Mouse (Mus musculus): ENCODE measurements around the gene Apol10a. TPM values are rescaled to one million over a fixed set of nuclear protein-coding genes. Genes with fewer than 3 reads are reported as not detected.
"Not testable (repeated sequence)": the region's sequence is repeated elsewhere in the genome, so short reads cannot be mapped to it uniquely, and the experiment has no call there.

The Apol10a gene
- not detected in 2 replicates for polyA plus RNA-seq (2015; fragmentation: Nextera tagmentation; extraction: Ambion mirVana)

DNA sequence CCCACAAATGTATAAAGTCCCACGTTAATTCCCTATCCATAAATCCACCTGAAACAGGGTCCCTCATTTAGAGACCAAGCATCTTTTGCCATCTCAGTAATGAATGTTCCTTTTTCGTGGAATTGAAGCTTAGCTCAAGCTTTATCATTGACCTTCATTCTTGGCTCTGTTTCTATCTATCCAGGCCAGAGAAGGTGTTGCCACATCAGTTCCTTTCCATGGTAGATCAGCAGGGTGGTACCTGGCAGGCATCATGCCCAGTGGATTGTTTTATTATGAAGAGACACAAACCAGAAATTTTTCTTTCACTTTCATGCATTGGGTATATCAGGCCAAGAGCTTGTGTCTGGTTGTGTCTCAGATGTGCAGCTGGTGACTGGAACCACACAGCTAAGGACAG is at the start of gene Apol10a:
Gene Apol10a, plus strand, starts transcription at position 355 of the 400 bp plus-strand sequence.
- not testable (repeated sequence) for H3K27ac ChIP-seq, H3K36me3 ChIP-seq
- 74% methylated on average over 2 of the region's 2 CpGs for WGBS

DNA sequence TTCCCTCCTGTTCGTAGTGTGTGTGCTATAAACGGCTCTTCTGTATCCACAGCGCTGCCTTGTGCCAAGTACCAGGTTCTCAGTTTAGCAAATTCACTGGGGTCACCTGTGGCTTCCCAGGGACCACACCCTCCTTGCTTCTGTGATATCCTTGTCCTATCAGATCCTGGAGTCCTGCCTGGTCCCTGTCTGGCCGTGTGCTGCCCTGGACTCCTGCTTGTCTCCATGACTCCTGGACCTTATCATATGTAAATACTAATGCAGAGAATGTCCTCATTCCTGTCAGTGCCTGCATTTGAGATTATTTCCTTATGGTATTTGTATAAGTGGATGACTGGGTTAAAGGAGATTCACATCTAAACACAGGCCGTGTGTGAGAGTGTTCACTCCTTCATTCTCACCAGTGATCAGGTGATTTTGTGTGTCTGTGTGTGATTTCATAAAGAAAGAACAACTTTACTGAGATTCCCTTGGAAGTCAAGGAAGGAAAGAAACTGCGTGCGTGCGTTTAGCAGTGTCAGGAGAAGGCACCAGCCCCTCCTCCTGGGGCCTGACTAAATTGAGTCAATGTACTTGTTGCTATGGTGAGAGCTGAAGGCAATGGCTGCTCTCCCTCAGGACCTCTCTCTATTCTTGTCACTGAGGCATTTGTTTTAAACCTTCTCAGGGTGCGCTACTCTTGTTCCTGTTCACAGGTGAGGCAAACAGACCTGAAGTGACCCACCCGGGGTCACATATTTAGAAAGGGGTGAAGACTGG is 48.0 kb upstream of the Apol10a start:
- not testable (repeated sequence) for H3K4me2 ChIP-seq (replicated peaks); ATAC-seq; H3K4me1 ChIP-seq (replicated peaks); H3K4me3 ChIP-seq (replicated peaks); H3K36me3 ChIP-seq; H3K9me3 ChIP-seq; H3K27me3 ChIP-seq; H3K27ac ChIP-seq; H3K9ac ChIP-seq (replicated peaks)
- WGBS = 69% methylated on average over 9 of the region's 10 CpGs

More for the DNA sequence above, at the start of gene Apol10a:
- not testable (repeated sequence) for H3K4me2 ChIP-seq (replicated peaks); H3K4me3 ChIP-seq (replicated peaks); H3K4me1 ChIP-seq (replicated peaks); H3K27me3 ChIP-seq; H3K9ac ChIP-seq (replicated peaks); H3K9me3 ChIP-seq; ATAC-seq

DNA sequence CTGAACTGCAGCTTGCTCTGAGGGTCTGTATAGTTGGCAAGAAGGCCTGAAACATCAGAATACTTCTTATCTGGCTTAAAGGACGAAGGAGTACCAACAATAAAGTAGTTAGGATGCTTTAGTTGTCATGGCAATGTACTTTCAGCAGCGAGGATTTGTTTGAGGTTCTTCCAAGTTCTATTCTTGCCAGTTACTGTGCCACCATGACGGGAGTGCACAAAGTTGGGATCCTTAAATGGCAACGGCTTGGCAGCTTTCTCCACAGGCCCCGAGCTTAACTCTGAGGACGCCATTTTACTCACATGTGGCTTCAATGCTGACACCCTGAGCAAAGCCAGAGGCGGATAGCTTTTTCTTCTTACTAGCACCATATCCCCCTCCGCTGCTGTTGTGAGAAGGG is 32.1 kb upstream of the Apol10a start:
- H3K9ac ChIP-seq (replicated peaks); H3K27me3 ChIP-seq; H3K4me1 ChIP-seq (replicated peaks); ATAC-seq; H3K4me3 ChIP-seq (replicated peaks); H3K4me2 ChIP-seq (replicated peaks); H3K9me3 ChIP-seq; H3K27ac ChIP-seq; H3K36me3 ChIP-seq: not testable (repeated sequence)
- 78% methylated on average over 8 of the region's 8 CpGs for whole genome bisulfite sequencing

DNA sequence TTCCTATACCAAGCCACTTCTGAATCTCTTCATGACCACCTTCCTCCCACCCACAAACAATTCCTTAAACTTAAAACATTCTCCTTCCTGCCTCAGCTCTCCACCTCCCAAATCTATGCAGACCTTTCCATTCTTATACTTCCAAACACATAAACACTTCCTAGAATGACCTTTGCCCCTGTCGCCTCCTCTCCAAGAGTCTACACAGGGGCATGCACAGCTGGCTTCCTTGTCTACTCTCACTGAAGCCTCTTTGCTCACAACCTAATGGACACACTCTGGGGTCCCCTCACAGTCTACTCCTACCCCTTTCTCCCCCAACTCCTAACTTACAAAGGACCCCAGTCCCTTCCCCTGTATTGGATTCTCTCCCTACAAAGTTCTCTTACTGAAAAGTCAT is 31.2 kb upstream of the Apol10a start:
- not testable (repeated sequence) for H3K9ac ChIP-seq (replicated peaks); ATAC-seq; H3K4me1 ChIP-seq (replicated peaks); H3K27ac ChIP-seq; H3K4me3 ChIP-seq (replicated peaks); H3K4me2 ChIP-seq (replicated peaks); H3K36me3 ChIP-seq; H3K27me3 ChIP-seq; H3K9me3 ChIP-seq
- WGBS = 90% methylated on average over 1 of the region's 1 CpGs

DNA sequence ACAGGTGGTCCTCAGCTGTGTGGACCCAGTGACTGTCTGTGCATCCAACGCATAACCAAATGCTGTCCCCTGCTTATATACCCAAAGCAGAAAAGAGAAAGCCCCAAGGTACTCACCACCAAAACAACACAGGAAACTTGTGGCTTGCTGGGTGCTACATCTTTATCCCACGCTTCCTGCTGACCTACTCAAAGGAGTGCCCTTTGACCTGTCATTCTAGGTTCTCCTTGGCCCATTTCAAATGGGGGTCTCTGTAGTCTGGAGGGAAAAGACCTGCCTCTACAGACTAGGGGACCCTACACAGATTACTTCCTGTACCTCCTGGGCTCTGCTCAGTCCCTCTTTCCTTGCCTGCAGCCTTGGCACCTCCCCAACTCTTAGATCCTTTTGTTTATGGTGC is 29.5 kb upstream of the Apol10a start, which contains the start of gene Apol7b:
Gene Apol7b, minus strand, starts transcription at position 101 of the 400 bp plus-strand sequence.
- H3K9me3 ChIP-seq; H3K4me2 ChIP-seq (replicated peaks); ATAC-seq; H3K9ac ChIP-seq (replicated peaks); H3K36me3 ChIP-seq; H3K27me3 ChIP-seq; H3K4me1 ChIP-seq (replicated peaks); H3K4me3 ChIP-seq (replicated peaks); H3K27ac ChIP-seq: not testable (repeated sequence)
- WGBS = 100% methylated on average over 2 of the region's 2 CpGs

DNA sequence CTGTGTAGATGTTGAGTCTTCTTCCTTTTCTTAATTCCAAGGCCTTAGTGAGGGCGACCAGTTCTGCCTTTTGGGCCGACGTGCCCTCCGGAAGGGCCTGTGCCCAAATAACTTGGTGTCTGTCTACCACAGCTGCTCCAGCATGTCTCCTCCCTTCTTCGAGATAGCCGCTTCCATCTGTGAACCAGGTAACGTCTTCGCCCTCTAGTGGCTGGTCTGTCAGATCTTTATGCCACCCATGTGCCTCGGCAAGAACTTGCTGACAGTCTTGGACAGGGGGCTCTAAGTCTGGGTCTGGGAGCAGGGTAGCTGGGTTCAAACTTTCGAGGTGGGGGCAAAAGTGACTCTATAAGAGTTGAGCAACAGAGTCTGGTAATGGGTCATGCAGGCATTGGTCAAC is 26.9 kb upstream of the Apol10a start:
- not testable (repeated sequence) for H3K9me3 ChIP-seq

DNA sequence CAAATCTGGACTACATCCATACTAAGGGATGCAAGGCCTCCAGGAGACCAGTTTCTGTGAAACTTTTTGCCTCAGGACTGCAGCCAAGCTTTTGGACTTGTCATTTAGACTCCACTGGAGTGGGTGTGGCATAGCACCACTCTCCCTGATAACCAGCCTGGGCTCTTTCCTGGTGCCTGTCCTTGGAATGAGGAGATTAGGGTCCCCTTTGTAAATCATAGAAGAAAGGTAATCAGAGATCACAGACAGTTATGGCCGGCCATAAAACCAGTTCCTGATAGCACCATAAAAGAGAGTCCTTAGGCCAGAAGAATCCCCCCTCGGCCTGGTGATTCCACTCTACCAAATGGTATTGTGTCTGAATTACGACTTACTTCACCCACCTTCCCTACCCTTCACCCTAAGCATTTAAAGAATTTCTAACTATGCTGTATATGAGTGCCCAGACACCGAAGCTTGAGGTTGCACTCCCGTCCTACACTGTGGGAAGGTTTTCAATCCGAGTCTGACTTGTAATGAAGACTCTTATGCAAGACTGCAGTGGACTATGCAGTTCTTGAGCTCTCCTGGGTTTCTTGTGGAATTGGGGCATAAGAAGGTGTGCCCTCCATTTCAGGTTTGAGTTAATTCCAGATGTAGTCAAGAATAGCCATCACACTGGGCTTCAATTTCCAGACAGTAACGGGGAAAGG is 2.0 kb upstream of the Apol10a start:
- H3K9me3 ChIP-seq; H3K27ac ChIP-seq; H3K4me3 ChIP-seq (replicated peaks); H3K27me3 ChIP-seq; ATAC-seq; H3K36me3 ChIP-seq; H3K4me1 ChIP-seq (replicated peaks); H3K9ac ChIP-seq (replicated peaks); H3K4me2 ChIP-seq (replicated peaks): not testable (repeated sequence)
- WGBS = 90% methylated on average over 7 of the region's 7 CpGs

More for the DNA sequence above, 26.9 kb upstream of the Apol10a start:
- ATAC-seq; H3K27ac ChIP-seq; H3K4me3 ChIP-seq (replicated peaks); H3K36me3 ChIP-seq; H3K4me2 ChIP-seq (replicated peaks); H3K4me1 ChIP-seq (replicated peaks); H3K27me3 ChIP-seq; H3K9ac ChIP-seq (replicated peaks): not testable (repeated sequence)
- 54% methylated on average over 10 of the region's 10 CpGs for WGBS

DNA sequence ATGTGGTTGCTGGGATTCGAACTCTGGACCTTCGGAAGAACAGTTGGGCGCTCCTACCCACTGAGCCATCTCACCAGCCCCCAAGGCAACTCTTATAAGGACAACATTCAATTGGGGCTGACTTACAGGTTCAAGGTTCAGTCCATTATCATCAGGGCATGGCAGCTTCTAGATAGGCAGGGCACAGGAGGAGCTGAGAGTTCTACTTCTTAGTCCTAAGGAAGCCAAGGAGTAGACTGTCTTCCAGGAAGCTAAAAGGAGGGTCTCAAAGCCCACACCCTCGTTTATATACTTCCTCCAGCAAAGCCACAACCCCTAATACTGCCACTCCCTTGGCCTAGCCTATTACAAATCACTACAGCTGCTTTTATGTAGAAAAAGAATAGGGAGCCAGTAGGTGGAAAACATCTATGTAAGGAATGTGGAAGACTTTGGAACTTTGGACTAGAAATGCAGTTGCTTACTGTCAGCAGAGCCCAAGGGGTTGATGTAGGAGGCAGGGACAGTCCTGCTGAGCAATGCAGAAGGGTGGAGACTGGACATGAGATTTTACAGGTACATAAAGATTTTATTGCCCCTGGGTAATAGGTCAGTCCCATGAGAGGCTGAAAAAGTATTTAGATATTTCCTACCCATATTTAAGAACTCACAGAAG is 5.4 kb downstream of the Apol10a start:
- WGBS = 74% methylated on average over 4 of the region's 4 CpGs
- no peak overlapping the region for H3K4me3 ChIP-seq (replicated peaks)
- H3K9ac ChIP-seq (replicated peaks) = no peak overlapping the region
- no peaks in the 10 kb centered on the region for H3K4me1 ChIP-seq (replicated peaks)
- H3K9me3 ChIP-seq = no peaks in the 10 kb centered on the region
- ATAC-seq = no peak
- H3K36me3 ChIP-seq = no peaks in the 10 kb centered on the region
- H3K4me2 ChIP-seq (replicated peaks) = no peak overlapping the region
- no peak overlapping the region for H3K27ac ChIP-seq
- no peaks in the 10 kb centered on the region for H3K27me3 ChIP-seq

DNA sequence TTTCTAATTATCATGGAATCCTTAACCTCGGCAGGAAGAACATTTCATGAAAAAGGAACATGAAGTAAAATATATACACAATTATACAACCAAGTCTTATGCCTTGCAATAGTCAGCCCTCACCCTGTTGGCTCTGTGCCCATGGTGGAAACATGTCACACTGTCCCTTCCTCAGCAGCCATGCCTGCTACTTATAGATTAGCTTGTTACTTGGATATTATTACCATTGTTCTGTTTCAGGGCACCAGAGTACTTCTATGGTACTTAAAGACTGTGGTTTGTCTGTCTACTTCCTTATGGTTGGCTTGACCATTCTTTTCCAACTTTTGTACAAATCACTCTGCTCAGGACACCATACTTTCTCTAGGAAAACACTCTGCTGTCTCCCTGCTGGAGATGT is 16.3 kb downstream of the Apol10a start:
- not testable (repeated sequence) for H3K9ac ChIP-seq (replicated peaks); ATAC-seq; H3K4me2 ChIP-seq (replicated peaks); H3K4me1 ChIP-seq (replicated peaks); H3K4me3 ChIP-seq (replicated peaks); H3K27ac ChIP-seq; H3K36me3 ChIP-seq; H3K27me3 ChIP-seq; H3K9me3 ChIP-seq
- no CpG with 5 or more reads among the region's 1 CpGs for WGBS

DNA sequence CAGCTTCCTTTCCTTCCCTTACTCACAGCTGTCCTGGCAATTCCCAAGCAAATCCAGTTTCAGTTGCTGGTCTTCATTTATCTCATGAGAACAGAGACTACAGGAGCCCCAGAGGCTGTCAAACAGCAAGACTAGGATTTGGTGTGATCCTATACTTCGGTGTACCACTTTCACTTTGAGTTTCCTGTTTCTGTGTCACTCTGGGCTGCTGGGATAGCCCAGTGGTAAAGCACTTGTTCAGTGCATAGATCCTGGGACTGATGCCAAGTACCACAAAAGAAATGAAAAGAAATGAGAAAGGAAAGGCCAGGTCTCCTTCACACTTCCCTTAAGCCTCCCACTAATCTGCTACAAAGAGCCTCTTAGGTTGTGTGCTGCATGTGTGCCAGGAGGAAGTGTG is 17.8 kb downstream of the Apol10a start:
- H3K9me3 ChIP-seq; H3K9ac ChIP-seq (replicated peaks); H3K27ac ChIP-seq; ATAC-seq; H3K36me3 ChIP-seq; H3K4me3 ChIP-seq (replicated peaks); H3K27me3 ChIP-seq; H3K4me2 ChIP-seq (replicated peaks); H3K4me1 ChIP-seq (replicated peaks): not testable (repeated sequence)
- whole genome bisulfite sequencing = 70% methylated on average over 1 of the region's 1 CpGs

DNA sequence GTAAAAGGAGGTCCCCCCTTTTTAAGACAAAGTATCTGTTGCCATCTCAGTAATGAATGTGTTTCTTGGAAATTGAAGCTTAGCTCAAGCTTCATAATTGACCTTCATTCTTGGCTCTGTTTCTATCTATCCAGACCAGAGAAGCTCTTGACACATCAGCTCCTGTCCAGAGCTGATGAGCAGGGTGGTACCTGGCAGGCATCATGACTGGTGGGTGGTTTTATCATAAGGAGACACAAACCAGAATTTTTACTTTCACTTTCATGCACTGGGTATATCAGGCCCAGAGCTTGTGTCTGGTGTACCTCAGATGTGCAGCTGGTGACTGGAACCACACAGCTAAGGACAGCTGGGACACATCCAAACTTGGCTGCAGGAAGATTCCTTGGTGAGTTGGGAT is 31.1 kb downstream of the Apol10a start, which contains the start of gene Apol11a:
Gene Apol11a, plus strand, starts transcription at position 306 of the 400 bp plus-strand sequence.
- H3K27me3 ChIP-seq; H3K4me2 ChIP-seq (replicated peaks): not testable (repeated sequence)

DNA sequence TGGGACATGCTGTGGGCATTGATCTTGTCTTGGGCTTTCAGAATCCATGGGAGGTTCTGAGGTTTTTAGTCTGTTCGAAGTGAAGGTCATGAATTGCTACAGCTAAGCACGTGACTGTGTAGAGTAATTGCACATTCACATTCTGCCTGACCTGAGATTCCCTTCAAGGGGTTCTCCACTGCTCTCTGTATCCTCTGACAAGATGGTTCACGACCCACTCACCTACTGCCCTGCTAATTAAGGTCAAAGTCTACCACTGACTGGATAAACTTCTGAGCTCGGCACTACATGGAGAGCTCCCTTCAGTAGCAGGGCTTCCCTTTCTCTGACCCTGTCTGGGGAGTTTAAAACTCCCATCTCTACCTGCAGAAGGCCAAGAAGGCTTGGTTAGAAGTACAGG is 43.7 kb downstream of the Apol10a start:
- H3K27ac ChIP-seq; H3K4me3 ChIP-seq (replicated peaks); H3K9me3 ChIP-seq; H3K4me2 ChIP-seq (replicated peaks); ATAC-seq; H3K9ac ChIP-seq (replicated peaks); H3K27me3 ChIP-seq; H3K36me3 ChIP-seq; H3K4me1 ChIP-seq (replicated peaks): not testable (repeated sequence)
- 76% methylated on average over 4 of the region's 4 CpGs for WGBS

More for the DNA sequence above, 31.1 kb downstream of the Apol10a start, which contains the start of gene Apol11a:
- H3K4me1 ChIP-seq (replicated peaks); H3K4me3 ChIP-seq (replicated peaks); H3K9ac ChIP-seq (replicated peaks); H3K36me3 ChIP-seq; H3K9me3 ChIP-seq; H3K27ac ChIP-seq; ATAC-seq: not testable (repeated sequence)

Measured in midbrain, embryonic 13.5 days (tissue).